Mouse (Mus musculus) megakaryocyte, embryonic 14.5 days (primary cell): Measurements from ENCODE around the gene Becn1.

Experiments used
- FLI1 ChIP-seq: IDR thresholded peaks from 2 replicates; pipeline ENCODE4 v1.6.1; 2012; ENCODE audit warnings: low read length, inconsistent platforms, mixed read lengths
- GATA1 ChIP-seq: IDR thresholded peaks from 3 replicates; pipeline ENCODE4 v1.6.1; 2012; ENCODE audit warnings: mixed read lengths, low read length, inconsistent platforms, borderline replicate concordance

DNA sequence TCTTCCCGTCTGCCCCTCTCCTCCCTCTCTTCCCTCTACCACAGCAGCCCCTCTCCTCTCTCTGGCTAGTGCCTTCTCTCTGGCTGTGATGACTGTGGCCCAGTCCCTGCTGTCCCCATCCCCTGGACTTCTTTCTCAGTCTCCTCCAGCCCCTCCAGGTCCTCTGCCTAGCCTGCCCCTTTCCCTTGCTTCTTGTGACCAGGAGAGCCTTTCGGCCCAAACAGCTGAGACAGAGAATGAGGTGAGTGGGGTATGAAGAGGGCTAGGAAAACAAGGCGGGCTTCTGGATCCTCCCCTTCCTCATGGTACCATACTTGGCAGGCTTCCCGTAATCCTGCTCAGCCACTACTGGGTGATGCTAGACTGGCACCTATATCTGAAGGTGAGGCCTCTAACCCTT lies 26.8 kb downstream of the Becn1 start:
- no peak for TF ChIP-seq FLI1
- TF ChIP-seq GATA1, result no peak
